Mouse (Mus musculus) E14TG2a.4 (cell line): ENCODE data around the gene Nosip.

ENCODE experiments used
- CTCF ChIP-seq: conservative IDR thresholded peaks from 2 replicates; pipeline ENCODE4 v1.5.1; 2014; ENCODE audit warnings: low read length
- NANOG ChIP-seq: IDR thresholded peaks from 2 replicates; pipeline ENCODE4 v1.6.1; 2014; ENCODE audit warnings: borderline replicate concordance, low read length, mixed read lengths
- POU5F1 ChIP-seq: IDR thresholded peaks from 2 replicates; pipeline ENCODE4 v1.6.1; 2014; ENCODE audit warnings: low read length, borderline replicate concordance

GRCm38 (mm10) chr7:45077322-45077721 lies 15.1 kb downstream of the Nosip start:
- TF ChIP-seq CTCF (no peak), POU5F1 (no peak), NANOG (no peak)
